Mouse (Mus musculus) liver, adult 2 months (tissue): ENCODE measurements around the gene Shoc2. TPM values are rescaled to one million over a fixed set of nuclear protein-coding genes. Genes with fewer than 3 reads are reported as not detected.
A peak's percentile ranks its signal among the peaks of the same experiment; 100 is the strongest.

Source experiments
- DNase-seq: peaks from one replicate; pipeline ENCODE4 v3.0.0-alpha.2; 2011; ENCODE audit warnings: low read depth, low spot score; ENCODE audit errors: extremely low read depth
- H3K27ac ChIP-seq: fragments of 200-500 bp; replicated peaks from 2 replicates; pipeline ENCODE4 v1.5.1; 2012; ENCODE audit warnings: low read depth, mild to moderate bottlenecking, control low read depth, inconsistent platforms, low read length; ENCODE audit not compliant: insufficient read depth
- H3K27me3 ChIP-seq: fragments of 200-500 bp; 2 replicates; pipeline ENCODE4 v1.6.1; 2012; ENCODE audit warnings: mild to moderate bottlenecking, moderate library complexity, low read length, inconsistent platforms; ENCODE audit not compliant: control insufficient read depth, insufficient read depth
- H3K36me3 ChIP-seq: fragments of 200-500 bp; 2 replicates; pipeline ENCODE4 v1.6.1; 2012; ENCODE audit warnings: low read length, inconsistent platforms; ENCODE audit not compliant: control insufficient read depth, insufficient read depth
- H3K4me1 ChIP-seq: fragments of 200-500 bp; 2 replicates; pipeline ENCODE4 v1.6.1; 2011; ENCODE audit warnings: low read length; ENCODE audit not compliant: control insufficient read depth, insufficient read depth
- H3K4me3 ChIP-seq: fragments of 200-500 bp; 2 replicates; pipeline ENCODE4 v1.5.1; 2011; ENCODE audit warnings: low read depth, mild to moderate bottlenecking, control low read depth, low read length, moderate library complexity; ENCODE audit not compliant: insufficient read depth
- H3K79me2 ChIP-seq: fragments of 200-500 bp; 2 replicates; pipeline ENCODE4 v1.6.1; 2012; ENCODE audit warnings: inconsistent platforms, mild to moderate bottlenecking, low read length, moderate library complexity; ENCODE audit not compliant: control insufficient read depth, insufficient read depth
- H3K9ac ChIP-seq: fragments of 200-500 bp; 2 replicates; pipeline ENCODE4 v1.6.1; 2012; ENCODE audit warnings: low read depth, mild to moderate bottlenecking, control low read depth, inconsistent platforms, low read length
- CTCF ChIP-seq: fragments of 200-500 bp; IDR thresholded peaks from 2 replicates; pipeline ENCODE4 v1.5.1; 2011; ENCODE audit warnings: low read depth, low read length, control low read depth
- POLR2A ChIP-seq: fragments of 200-500 bp; IDR thresholded peaks from 2 replicates; pipeline ENCODE4 v1.6.1; 2011; ENCODE audit warnings: low read length, control low read depth; ENCODE audit not compliant: insufficient read depth; ENCODE audit errors: extremely low read depth
- WGBS: fragments of 180-500 bp; shearing (Covaris S2); methylation state at CpG from one replicate; pipeline ENCODE4 v1.1.7; 2018; 5-methylcytosine and 5-hydroxymethylcytosine counted together
- polyA plus RNA-seq: library from polyadenylated mRNA; depleted of rRNA; stranded (reverse); fragments of >200 nt; gene quantifications from 2 replicates; pipeline ENCODE4 v1.2.3, GENCODE M21; 2012; rRNA removed
- total RNA-seq: library from RNA; depleted of rRNA; stranded (reverse); fragments of >200 nt; gene quantifications from 2 replicates; pipeline ENCODE4 v1.2.3, GENCODE M21; 2014; rRNA removed

Gene Shoc2
- total RNA-seq: 21.8 and 24.1 TPM in 2 replicates
- 8.5 and 9.7 TPM in 2 replicates for polyA plus RNA-seq

GRCm38 (mm10) chr19:53943802-53944785 is at the start of gene Shoc2, which contains the start of gene Bbip1:
Gene Shoc2, plus strand, starts transcription at chr19:53944306.
Gene Bbip1, minus strand, starts transcription at chr19:53944627.
- Histone ChIP-seq H3K9ac (peak within 1 kb of the TSS; percentile 86), H3K79me2 (peaks cover 6% of the 10 kb centered on the region; the same call in 1 of the 2 replicates), H3K4me3 (peak within 1 kb of the TSS; percentile 85), H3K27me3 (no peaks in the 10 kb centered on the region), H3K4me1 (peaks cover 5% of the 10 kb centered on the region), H3K27ac (peak within 1 kb of the TSS; percentile 84), H3K36me3 (no peaks in the 10 kb centered on the region)
- TF ChIP-seq POLR2A (peak; percentile 86), CTCF (no peak)
- WGBS: under 1% methylated on average over 62 of the region's 62 CpGs
- peak; percentile 97 for DNase-seq

GRCm38 (mm10) chr19:53894538-53895121 is 49.5 kb upstream of the Shoc2 start:
- Histone ChIP-seq H3K4me3 (no peak overlapping the region), H3K27ac (peak overlapping the region; percentile 94), H3K4me1 (peaks cover 44% of the 10 kb centered on the region), H3K9ac (peak overlapping the region; percentile 26), H3K27me3 (no peaks in the 10 kb centered on the region), H3K79me2 (no peaks in the 10 kb centered on the region), H3K36me3 (no peaks in the 10 kb centered on the region)
- TF ChIP-seq CTCF: no peak
- TF ChIP-seq POLR2A: no peak
- peak; percentile 81 for DNase-seq
- 19% methylated on average over 12 of the region's 12 CpGs for WGBS

- WGBS: 61% methylated on average over 5 of the region's 5 CpGs
- H3K4me1 ChIP-seq: peaks cover 30% of the 10 kb centered on the region
- H3K27ac ChIP-seq: 0 out of 2 replicates have a peak overlapping the region, but pooled peaks have one; percentile 0
Observed at GRCm38 (mm10) chr19:53898046-53898445, 46.1 kb upstream of the Shoc2 start.

GRCm38 (mm10) chr19:53898498-53898897 is 45.6 kb upstream of the Shoc2 start:
- Histone ChIP-seq H3K79me2 (peaks cover 3% of the 10 kb centered on the region), H3K27me3 (no peaks in the 10 kb centered on the region), H3K4me1 (peaks cover 27% of the 10 kb centered on the region), H3K4me3 (no peak overlapping the region), H3K27ac (0 out of 2 replicates have a peak overlapping the region, but pooled peaks have one; percentile 0), H3K36me3 (no peaks in the 10 kb centered on the region), H3K9ac (no peak overlapping the region)
- 81% methylated on average over 4 of the region's 4 CpGs for WGBS
- DNase-seq: peak; percentile 74
- TF ChIP-seq CTCF (no peak), POLR2A (no peak)

More at GRCm38 (mm10) chr19:53898046-53898445, 46.1 kb upstream of the Shoc2 start:
- no peak for TF ChIP-seq CTCF
- TF ChIP-seq POLR2A: no peak
- Histone ChIP-seq H3K36me3 (no peaks in the 10 kb centered on the region), H3K4me3 (no peak overlapping the region), H3K27me3 (no peaks in the 10 kb centered on the region), H3K9ac (no peak overlapping the region), H3K79me2 (no peaks in the 10 kb centered on the region)
- peak; percentile 78 for DNase-seq

- no peak for DNase-seq
- Histone ChIP-seq H3K27ac (no peak overlapping the region), H3K79me2 (peaks cover 10% of the 10 kb centered on the region), H3K4me3 (no peak overlapping the region), H3K36me3 (no peaks in the 10 kb centered on the region), H3K27me3 (no peaks in the 10 kb centered on the region), H3K9ac (no peak overlapping the region), H3K4me1 (peaks cover 22% of the 10 kb centered on the region)
- WGBS: 92% methylated on average over 25 of the region's 25 CpGs
- TF ChIP-seq POLR2A: no peak
- TF ChIP-seq CTCF: no peak
Observed at GRCm38 (mm10) chr19:53898970-53899900, 44.9 kb upstream of the Shoc2 start.
